ENCODE assay signal across 37 mouse cellular contexts in genomic region chr3:121703880-121704243, GRCm38 (mm10). TPM values are rescaled to one million over a fixed set of nuclear protein-coding genes. Genes with fewer than 3 reads are reported as not detected.
A peak's percentile ranks its signal among the peaks of the same experiment; 100 is the strongest.
DNase-seq lines count a peak whose midpoint lies in the region; ATAC-seq and TF ChIP-seq lines count a peak whose summit lies in the region.
"Had no signal": no experiment of that assay in that cellular context is flagged by ENCODE, and none has a peak within 500 bp of the region (broad histone marks: within the 10 kb centered on the region; RNA-seq: fewer than 3 reads in every experiment).

No protein-coding gene starts in this region.

- H3K9me3 ChIP-seq in hindbrain, postnatal 0 days (ENCODE audit: low read length) = no peaks in the 10 kb centered on the region
- H3K9me3 ChIP-seq: embryonic facial prominence, embryonic 10.5 days; embryonic facial prominence, embryonic 13.5 days; forebrain, embryonic 10.5 days; forebrain, embryonic 13.5 days; G1E; hindbrain, embryonic 10.5 days; hindbrain, embryonic 13.5 days had no signal

- no peak for TF ChIP-seq CTCF in hindbrain, postnatal 0 days (IDR thresholded peaks at IDR 0.05; ENCODE audit: low read depth)

- H3K4me1 ChIP-seq in hindbrain, postnatal 0 days (ENCODE audit: insufficient read depth, low read length) = peaks cover 15% of the 10 kb centered on the region; the same call in 1 of the 2 replicates

- no peak for TF ChIP-seq POLR2A in myocyte (IDR thresholded peaks at IDR 0.05; ENCODE audit: insufficient read length, low read depth)

- peak overlapping the region; percentile 5 for H3K4me2 ChIP-seq in myocyte (ENCODE audit: low read depth)
- H3K4me2 ChIP-seq in hindbrain, postnatal 0 days (ENCODE audit: low read depth, low read length) = no peak overlapping the region
- H3K4me2 ChIP-seq: embryonic facial prominence, embryonic 13.5 days; forebrain, embryonic 13.5 days; heart, embryonic 11.5 days; hindbrain, embryonic 13.5 days had no signal

- H3K27me3 ChIP-seq in myocyte (ENCODE audit: control insufficient read depth, insufficient read depth, insufficient read length) = no peaks in the 10 kb centered on the region
- H3K27me3 ChIP-seq in hindbrain, postnatal 0 days (ENCODE audit: insufficient read depth, low read length) = no peaks in the 10 kb centered on the region
- H3K27me3 ChIP-seq: CH12.LX; embryonic facial prominence, embryonic 13.5 days; forebrain, embryonic 13.5 days had no signal

- ATAC-seq in frontal cortex, adult (ENCODE audit: low TSS enrichment) = peak; percentile 53
- ATAC-seq in hindbrain, postnatal 0 days = no peak
- ATAC-seq: activated CD4-positive, CD25-positive, alpha-beta regulatory T cell, adult 4 months; forebrain, embryonic 13.5 days; forebrain, embryonic 16.5 days; hindbrain, embryonic 16.5 days; inflammation-experienced regulatory T-cells, adult 6 months; intestine, postnatal 0 days had no signal

- 49% methylated on average over 3 of the region's 3 CpGs for WGBS in hindbrain, postnatal 0 days

- DNase-seq in frontal cortex, adult 2 months (ENCODE audit: extremely low spot score in 1 of 2, low spot score in 1 of 2) = no peak
- peak; percentile 73 for DNase-seq in 3T3-L1 (ENCODE audit: low read depth, low spot score)
- peak; percentile 43 for DNase-seq in brain, adult 2 months (ENCODE audit: low read depth, low spot score)
- no peak for DNase-seq in layer of hippocampus, adult 11-12 months (ENCODE audit: low spot score)
- DNase-seq in hindbrain, postnatal 0 days (ENCODE audit: low spot score) = no peak
- DNase-seq: adrenal gland, adult 8-10 months; adrenal gland, postnatal 25 days; B cell, adult 2 months; cerebellum, adult 11 months; cerebellum, adult 8-10 months; cerebellum, postnatal 10 days; cerebellum, postnatal 36 days; embryo, embryonic 11 days; gastrocnemius, postnatal 36 days had no signal

- no peaks in the 10 kb centered on the region for H3K79me2 ChIP-seq in myocyte (ENCODE audit: control insufficient read depth, insufficient read depth)

- no peak overlapping the region for H3K9ac ChIP-seq in hindbrain, postnatal 0 days (replicated peaks; ENCODE audit: low read length)
- H3K9ac ChIP-seq: embryonic facial prominence, embryonic 13.5 days; forebrain, embryonic 13.5 days; hindbrain, embryonic 13.5 days had no signal

- H3K4me3 ChIP-seq in myocyte = no peak overlapping the region
- H3K4me3 ChIP-seq in hindbrain, postnatal 0 days (ENCODE audit: low read length) = no peak overlapping the region
- H3K4me3 ChIP-seq: embryonic facial prominence, embryonic 10.5 days; embryonic facial prominence, embryonic 13.5 days; forebrain, embryonic 10.5 days; forebrain, embryonic 13.5 days; hindbrain, embryonic 10.5 days; hindbrain, embryonic 13.5 days had no signal

- H3K36me3 ChIP-seq in myocyte (ENCODE audit: control insufficient read depth, insufficient read depth) = no peaks in the 10 kb centered on the region
- no peaks in the 10 kb centered on the region for H3K36me3 ChIP-seq in hindbrain, postnatal 0 days (ENCODE audit: insufficient read depth, low read length)
- H3K36me3 ChIP-seq: embryonic facial prominence, embryonic 10.5 days; embryonic facial prominence, embryonic 13.5 days; forebrain, embryonic 10.5 days; G1E; hindbrain, embryonic 10.5 days; hindbrain, embryonic 13.5 days had no signal

- no peak overlapping the region for H3ac ChIP-seq in myocyte (ENCODE audit: control insufficient read depth, insufficient read length)

- no peak overlapping the region for H3K27ac ChIP-seq in hindbrain, postnatal 0 days
- H3K27ac ChIP-seq: embryonic facial prominence, embryonic 10.5 days; embryonic facial prominence, embryonic 13.5 days; forebrain, embryonic 10.5 days; forebrain, embryonic 13.5 days; hindbrain, embryonic 10.5 days; hindbrain, embryonic 13.5 days had no signal

TF ChIP-seq in myocyte, 11 proteins besides CTCF, POLR2A, EP300 and RAD21:
- no peak for TF ChIP-seq SRF (IDR thresholded peaks at IDR 0.05; ENCODE audit: control insufficient read depth, insufficient read length, low read depth)
- TF ChIP-seq MAX (IDR thresholded peaks at IDR 0.05; ENCODE audit: low read depth) = no peak
- TF ChIP-seq MYOD1 (IDR thresholded peaks at IDR 0.05; ENCODE audit: control insufficient read depth in 1 of 3, insufficient read length in 2 of 3, low read depth in 2 of 3) = no peak

RNA-seq across cellular contexts. Expression of gene F3, which starts 19.5 kb away (rescaled TPM):
- 62.8 and 76.8 TPM in 2 replicates for polyA plus RNA-seq in frontal cortex, adult 2 months (2012; rRNA removed)
- polyA plus RNA-seq in myocyte (2012; fragmentation: generic; extraction: Trizol) = 3.6 TPM
- 12.0 and 16.1 TPM in 2 replicates for total RNA-seq in hindbrain, postnatal 0 days (2014; rRNA removed)
- 15.2 and 18.9 TPM in 2 replicates for polyA plus RNA-seq in hindbrain, postnatal 0 days (2015; fragmentation: Nextera tagmentation; extraction: Ambion mirVana)
- total RNA-seq: G1E had no signal
- polyA plus RNA-seq: activated CD4-positive, CD25-positive, alpha-beta regulatory T cell, adult 4 months; G1E had no signal

RNA-seq across cellular contexts. Expression of gene 4930432M17Rik, which starts 33.3 kb away (rescaled TPM):
- polyA plus RNA-seq in frontal cortex, adult 2 months (2012; rRNA removed) = not detected in 2 replicates
- not detected for polyA plus RNA-seq in myocyte (2012; fragmentation: generic; extraction: Trizol)
- total RNA-seq in hindbrain, postnatal 0 days (2014; rRNA removed) = not detected in 2 replicates
- polyA plus RNA-seq in hindbrain, postnatal 0 days (2015; fragmentation: Nextera tagmentation; extraction: Ambion mirVana) = not detected in 2 replicates
- total RNA-seq: adrenal gland, adult 8-10 months; adrenal gland, postnatal 25 days; CH12.LX; gastrocnemius, adult 8-10 months; gastrocnemius, postnatal 36 days; granulocyte monocyte progenitor cell, adult 5-6 weeks; heart, adult 8-10 months; heart, postnatal 25 days had no signal
- polyA plus RNA-seq: activated CD4-positive, CD25-positive, alpha-beta regulatory T cell, adult 4 months; cortical plate, adult 2 months; embryonic facial prominence, embryonic 10.5 days; embryonic facial prominence, embryonic 13.5 days; forebrain, embryonic 10.5 days; forebrain, embryonic 13.5 days; forebrain, embryonic 16.5 days; G1E; heart, embryonic 11.5 days; heart, embryonic 14.5 days; heart, postnatal 0 days; hindbrain, embryonic 10.5 days; hindbrain, embryonic 13.5 days; hindbrain, embryonic 16.5 days; inflammation-experienced regulatory T-cells, adult 6 months; intestine, postnatal 0 days had no signal

Comparison
In these comparisons a context has a peak if more than half of its experiments do, and no peak if none do; other contexts are left out.
1. DNase-seq: peak in 3T3-L1 (single experiment) and brain, adult 2 months (single experiment); none in frontal cortex, adult 2 months (0 of 2), layer of hippocampus, adult 11-12 months (single experiment) and hindbrain, postnatal 0 days (single experiment).